12 mouse cellular contexts compared by ENCODE assay signal in genomic region chr12:25117856-25118511, GRCm38 (mm10). TPM values are rescaled to one million over a fixed set of nuclear protein-coding genes. Genes with fewer than 3 reads are reported as not detected.
DNase-seq lines count a peak whose midpoint lies in the region; ATAC-seq lines count a peak whose summit lies in the region.
"Had no signal": no experiment of that assay in that cellular context is flagged by ENCODE, and none has a peak within 500 bp of the region (broad histone marks: within the 10 kb centered on the region; RNA-seq: fewer than 3 reads in every experiment).

No protein-coding gene starts in this region.

- 54% methylated on average over 4 of the region's 4 CpGs for WGBS in heart, embryonic 14.5 days
- 87% methylated on average over 4 of the region's 4 CpGs for WGBS in embryonic facial prominence, embryonic 10.5 days
- 67% methylated on average over 4 of the region's 4 CpGs for WGBS in stomach, embryonic 16.5 days
- WGBS in forebrain, embryonic 16.5 days: 88% methylated on average over 4 of the region's 4 CpGs

- no peak overlapping the region for H3K27ac ChIP-seq in heart, embryonic 14.5 days (replicated peaks in 1 of 2; ENCODE audit: control insufficient read depth in 1 of 2, insufficient read depth in 1 of 2, low read depth in 2 of 2, low read length in 2 of 2)
- peak overlapping the region; percentile 35; the same call in 1 of the 2 replicates for H3K27ac ChIP-seq in embryonic facial prominence, embryonic 10.5 days (replicated peaks)
- H3K27ac ChIP-seq in stomach, embryonic 16.5 days (ENCODE audit: low read length): no peak overlapping the region
- no peak overlapping the region for H3K27ac ChIP-seq in forebrain, embryonic 16.5 days (ENCODE audit: low read length)

- no peak overlapping the region for H3K9ac ChIP-seq in heart, embryonic 14.5 days (ENCODE audit: low read length)
- H3K9ac ChIP-seq in stomach, embryonic 16.5 days (ENCODE audit: low read length): peak overlapping the region; percentile 2; the same call in 1 of the 2 replicates
- H3K9ac ChIP-seq in forebrain, embryonic 16.5 days (replicated peaks; ENCODE audit: low read depth, low read length): no peak overlapping the region

- H3K27me3 ChIP-seq in heart, embryonic 14.5 days (ENCODE audit: control insufficient read depth, insufficient read depth, low read length): no peaks in the 10 kb centered on the region
- H3K27me3 ChIP-seq in embryonic facial prominence, embryonic 10.5 days (replicated peaks; ENCODE audit: low read depth, poor library complexity, severe bottlenecking): peaks cover 26% of the 10 kb centered on the region
- H3K27me3 ChIP-seq in stomach, embryonic 16.5 days (ENCODE audit: control insufficient read depth, insufficient read depth, low read length): no peaks in the 10 kb centered on the region
- no peaks in the 10 kb centered on the region for H3K27me3 ChIP-seq in forebrain, embryonic 16.5 days (replicated peaks; ENCODE audit: control insufficient read depth, insufficient read depth, low read length)

- no peak overlapping the region for H3K4me2 ChIP-seq in heart, embryonic 14.5 days (ENCODE audit: low read length)
- no peak overlapping the region for H3K4me2 ChIP-seq in stomach, embryonic 16.5 days (ENCODE audit: low read depth, low read length)
- H3K4me2 ChIP-seq in forebrain, embryonic 16.5 days (ENCODE audit: low read length): no peak overlapping the region

- no peak for DNase-seq in heart, postnatal 14 days
- peak; percentile 54 for DNase-seq in thymus, postnatal 0 days (ENCODE audit: low spot score)
- DNase-seq in thymus, postnatal 4 days: no peak
- DNase-seq in embryonic facial prominence, embryonic 10.5 days (ENCODE audit: low spot score): no peak
- DNase-seq in B cell, adult 2 months: no peak
- DNase-seq: cerebellum, adult 8-10 months; kidney, adult 18-20 months; lung, postnatal 4 days; thymus, postnatal 25 days had no signal

- no peak overlapping the region for H3K4me3 ChIP-seq in heart, embryonic 14.5 days (ENCODE audit: control insufficient read depth in 1 of 2, insufficient read depth in 1 of 2, low read depth in 1 of 2, low read length in 2 of 2)
- no peak overlapping the region for H3K4me3 ChIP-seq in embryonic facial prominence, embryonic 10.5 days
- H3K4me3 ChIP-seq in stomach, embryonic 16.5 days (replicated peaks; ENCODE audit: low read length): no peak overlapping the region
- H3K4me3 ChIP-seq in forebrain, embryonic 16.5 days (replicated peaks; ENCODE audit: low read length): no peak overlapping the region

- H3K4me1 ChIP-seq in heart, embryonic 14.5 days (ENCODE audit: control insufficient read depth in 2 of 2, insufficient read depth in 2 of 2, low read length in 2 of 2): peaks cover 15 to 17% of the 10 kb centered on the region in 2 experiments
- H3K4me1 ChIP-seq in embryonic facial prominence, embryonic 10.5 days: peaks cover 16% of the 10 kb centered on the region
- H3K4me1 ChIP-seq in stomach, embryonic 16.5 days (ENCODE audit: control insufficient read depth, insufficient read depth, low read length): no peaks in the 10 kb centered on the region
- peaks cover 6% of the 10 kb centered on the region for H3K4me1 ChIP-seq in forebrain, embryonic 16.5 days (replicated peaks; ENCODE audit: control insufficient read depth, insufficient read depth, low read length)

- intact Hi-C loops in heart, postnatal 14 days (cut with DNase I): loop anchor here (1.0 kb wide), 1 partner anchor 17 kb away; no protein-coding TSS in a partner anchor

- no peaks in the 10 kb centered on the region for H3K9me3 ChIP-seq in heart, embryonic 14.5 days (ENCODE audit: control insufficient read depth, low read length)
- peaks cover 4% of the 10 kb centered on the region; the same call in 1 of the 2 replicates for H3K9me3 ChIP-seq in embryonic facial prominence, embryonic 10.5 days
- no peaks in the 10 kb centered on the region for H3K9me3 ChIP-seq in stomach, embryonic 16.5 days (replicated peaks; ENCODE audit: control insufficient read depth, low read length)
- H3K9me3 ChIP-seq in forebrain, embryonic 16.5 days (ENCODE audit: control insufficient read depth, low read length): no peaks in the 10 kb centered on the region

- H3K36me3 ChIP-seq in heart, embryonic 14.5 days (ENCODE audit: control insufficient read depth, insufficient read depth, low read length): no peaks in the 10 kb centered on the region
- no peaks in the 10 kb centered on the region for H3K36me3 ChIP-seq in embryonic facial prominence, embryonic 10.5 days (replicated peaks)
- no peaks in the 10 kb centered on the region for H3K36me3 ChIP-seq in stomach, embryonic 16.5 days (ENCODE audit: control insufficient read depth, insufficient read depth, low read length)
- no peaks in the 10 kb centered on the region for H3K36me3 ChIP-seq in forebrain, embryonic 16.5 days (ENCODE audit: control insufficient read depth, insufficient read depth)

- ATAC-seq in heart, embryonic 14.5 days (ENCODE audit: insufficient number of reproducible peaks, insufficient read depth, low FRiP score, low read depth): 0 out of 2 replicates have a peak, but pooled peaks have one; percentile 22
- ATAC-seq in stomach, embryonic 16.5 days (ENCODE audit: insufficient read depth, low FRiP score): no peak
- ATAC-seq in forebrain, embryonic 16.5 days: no peak

RNA-seq across cellular contexts. Expression of gene Id2, which starts 21.0 kb away (rescaled TPM):
- polyA plus RNA-seq in heart, embryonic 14.5 days (2014; fragmentation: Nextera tagmentation; extraction: Ambion mirVana): 250 and 295 TPM in 2 replicates
- 10 to 100 TPM; 13.6 to 14.6 TPM for total RNA-seq in heart, postnatal 14 days (2021)
- polyA plus RNA-seq in thymus, postnatal 0 days (2015; fragmentation: Nextera tagmentation; extraction: Ambion mirVana): 152 and 159 TPM in 2 replicates
- 400 and 403 TPM in 2 replicates for polyA plus RNA-seq in embryonic facial prominence, embryonic 10.5 days (2016; fragmentation: Nextera tagmentation; extraction: Ambion mirVana)
- 324 and 325 TPM in 2 replicates for polyA plus RNA-seq in stomach, embryonic 16.5 days (2015; fragmentation: Nextera tagmentation; extraction: Ambion mirVana)
- polyA plus RNA-seq in forebrain, embryonic 16.5 days (2015; fragmentation: Nextera tagmentation; extraction: Ambion mirVana): 592 and 764 TPM in 2 replicates
